Mouse (Mus musculus): ENCODE data around the gene Crkl. TPM values are rescaled to one million over a fixed set of nuclear protein-coding genes. Genes with fewer than 3 reads are reported as not detected.
A peak's percentile ranks its signal among the peaks of the same experiment; 100 is the strongest.

The Crkl gene
- polyA plus RNA-seq, 1 experiment from 2014 or later: 20.1 TPM

DNA sequence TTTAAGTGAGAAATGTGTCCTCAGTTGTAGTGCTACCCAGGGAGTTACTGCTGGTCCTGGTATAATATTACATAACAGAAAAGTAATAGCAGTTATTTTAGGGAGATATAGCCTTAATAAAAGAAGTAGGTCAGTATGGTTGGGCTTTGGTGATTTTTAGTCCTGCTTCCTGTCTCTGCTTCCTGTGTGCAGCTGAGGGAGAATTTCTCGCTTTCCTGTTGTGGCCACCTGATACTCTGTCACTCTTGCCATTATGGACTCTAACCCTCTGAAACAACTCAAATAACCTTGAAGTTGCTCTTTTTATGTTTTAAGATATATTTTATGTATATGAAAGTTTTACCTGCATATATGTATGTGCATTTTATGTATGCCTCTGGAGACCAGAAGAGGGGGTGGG is 9.8 kb downstream of the Crkl start:
- Histone ChIP-seq H3K4me3 (ENCODE audit: low read depth, low read length) (no peak overlapping the region), H3K4me1 (ENCODE audit: insufficient read depth) (peaks cover 33% of the 10 kb centered on the region), H3K27me3 (ENCODE audit: insufficient read depth, low read length) (no peaks in the 10 kb centered on the region), H3K9ac (replicated peaks) (no peak overlapping the region), H3K4me2 (ENCODE audit: low read depth, low read length) (0 out of 2 replicates have a peak overlapping the region, but pooled peaks have one; percentile 26), H3K36me3 (replicated peaks; ENCODE audit: insufficient read depth, low read length) (peaks cover 3% of the 10 kb centered on the region; the same call in 1 of the 2 replicates), H3K27ac (ENCODE audit: low read depth) (peak overlapping the region; percentile 29), H3K9me3 (ENCODE audit: low read length) (no peaks in the 10 kb centered on the region)
- ATAC-seq: no peak
- no peak for DNase-seq
- TF ChIP-seq CTCF (IDR thresholded peaks at IDR 0.05; ENCODE audit: low read depth) (no peak), EP300 (IDR thresholded peaks at IDR 0.05; ENCODE audit: low read depth) (no peak)
- 47% methylated on average over 1 of the region's 1 CpGs for WGBS (ENCODE audit: insufficient replicate concordance)

DNA sequence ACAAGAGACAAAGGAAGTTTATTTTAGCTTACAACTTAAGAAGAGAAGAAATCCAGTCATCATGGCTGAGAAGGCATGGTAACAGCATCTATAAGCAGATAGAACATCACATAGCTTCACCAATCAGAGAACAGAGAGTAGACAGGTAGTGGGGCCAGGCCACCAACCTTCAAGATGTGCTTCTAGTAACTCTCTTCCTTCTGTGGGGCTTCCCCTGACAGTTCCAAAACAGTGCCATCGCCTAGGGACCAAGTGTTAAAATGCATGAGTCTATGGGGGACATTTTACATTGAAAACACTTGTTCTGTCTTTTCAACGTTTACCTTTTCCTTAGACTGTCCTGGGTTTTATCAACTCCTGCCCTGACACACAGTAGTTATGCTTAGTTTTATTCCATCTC is 11.4 kb downstream of the Crkl start:
- no peaks in the 10 kb centered on the region; the same call in 1 of the 2 replicates for H3K36me3 ChIP-seq (replicated peaks; ENCODE audit: insufficient read depth, low read length)
- WGBS (ENCODE audit: insufficient replicate concordance): 79% methylated on average over 2 of the region's 2 CpGs
- no peak overlapping the region for H3K4me3 ChIP-seq (ENCODE audit: low read depth, low read length)
- ATAC-seq (no peak), DNase-seq (no peak)
- peak overlapping the region; percentile 39; the same call in 1 of the 2 replicates for H3K27ac ChIP-seq (ENCODE audit: low read depth)
- TF ChIP-seq EP300 (IDR thresholded peaks at IDR 0.05; ENCODE audit: low read depth) (no peak), CTCF (IDR thresholded peaks at IDR 0.05; ENCODE audit: low read depth) (no peak)
- H3K4me1 ChIP-seq (ENCODE audit: insufficient read depth): peaks cover 34% of the 10 kb centered on the region
- H3K4me2 ChIP-seq (ENCODE audit: low read depth, low read length): no peak overlapping the region
- H3K27me3 ChIP-seq (ENCODE audit: insufficient read depth, low read length): no peaks in the 10 kb centered on the region
- no peak overlapping the region for H3K9ac ChIP-seq (replicated peaks)
- no peaks in the 10 kb centered on the region for H3K9me3 ChIP-seq (ENCODE audit: low read length)

DNA sequence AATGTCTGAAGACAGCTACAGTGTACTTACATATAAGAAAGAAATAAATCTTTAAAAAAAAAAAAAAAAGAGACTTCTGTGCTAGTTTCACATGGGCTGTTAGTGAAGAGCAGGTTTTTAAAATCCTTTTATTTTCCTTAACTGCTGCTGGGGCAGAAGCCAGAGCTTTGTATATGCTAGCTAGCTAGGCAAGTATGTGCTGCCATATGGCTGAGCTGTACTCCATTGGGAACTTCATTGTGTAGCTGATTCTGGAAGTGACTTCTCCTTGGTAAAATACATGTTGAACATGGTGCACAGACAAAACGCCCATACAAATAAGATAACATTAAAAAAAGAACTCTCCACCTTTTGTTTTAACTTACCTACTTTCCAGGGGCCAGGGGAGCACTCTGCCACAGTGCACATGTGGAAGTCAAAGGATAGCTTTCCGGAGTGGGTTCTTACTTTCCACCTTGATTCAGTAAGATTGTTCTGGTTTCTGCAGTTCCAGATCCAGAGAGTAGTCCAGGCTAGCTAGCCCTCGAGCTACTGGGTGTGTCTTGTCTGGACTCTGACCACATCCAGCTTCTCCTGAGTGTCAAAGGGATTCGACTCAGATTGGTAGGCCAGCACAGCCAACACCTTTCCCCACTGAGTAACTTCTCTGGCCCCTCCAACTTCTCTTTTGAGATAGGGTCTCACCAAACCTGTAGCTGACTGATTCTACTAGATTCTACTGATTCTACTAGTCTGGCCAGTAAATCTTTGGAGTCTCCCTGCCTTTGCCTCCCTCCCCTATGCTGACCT is 15.3 kb downstream of the Crkl start:
- H3K4me2 ChIP-seq (ENCODE audit: low read depth, low read length): no peak overlapping the region
- peaks cover 19% of the 10 kb centered on the region for H3K36me3 ChIP-seq (replicated peaks; ENCODE audit: insufficient read depth, low read length)
- H3K27me3 ChIP-seq (ENCODE audit: insufficient read depth, low read length): no peaks in the 10 kb centered on the region
- 68% methylated on average over 4 of the region's 4 CpGs for WGBS (ENCODE audit: insufficient replicate concordance)
- TF ChIP-seq CTCF (IDR thresholded peaks at IDR 0.05; ENCODE audit: low read depth) (no peak), EP300 (IDR thresholded peaks at IDR 0.05; ENCODE audit: low read depth) (no peak)
- H3K4me1 ChIP-seq (ENCODE audit: insufficient read depth): peaks cover 18% of the 10 kb centered on the region
- ATAC-seq: no peak
- no peak overlapping the region for H3K9ac ChIP-seq (replicated peaks)
- no peak overlapping the region for H3K4me3 ChIP-seq (ENCODE audit: low read depth, low read length)
- DNase-seq: no peak
- H3K27ac ChIP-seq (ENCODE audit: low read depth): no peak overlapping the region
- H3K9me3 ChIP-seq (ENCODE audit: low read length): no peaks in the 10 kb centered on the region

DNA sequence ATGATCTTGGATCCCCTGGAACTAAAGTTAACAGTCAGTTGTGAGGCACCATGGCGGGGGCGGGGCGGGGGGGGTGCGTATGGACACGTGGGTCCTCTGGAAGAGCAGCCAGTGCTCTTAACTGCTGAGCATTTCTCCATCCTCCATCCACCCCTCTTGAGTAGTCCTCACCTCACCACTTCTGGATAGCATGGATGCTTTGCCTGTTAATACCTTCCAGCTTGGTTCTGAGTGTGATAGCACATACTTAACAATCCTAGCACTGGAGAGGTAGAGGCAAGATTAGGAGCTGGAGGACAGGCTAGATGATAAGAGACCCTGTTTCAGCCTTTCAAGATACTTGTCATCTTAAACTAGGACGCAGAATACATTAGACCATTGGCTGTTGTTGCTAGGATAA is 20.7 kb downstream of the Crkl start:
- H3K36me3 ChIP-seq (replicated peaks; ENCODE audit: insufficient read depth, low read length): peaks cover 37% of the 10 kb centered on the region
- no peak overlapping the region for H3K4me2 ChIP-seq (ENCODE audit: low read depth, low read length)
- no peak for ATAC-seq

DNA sequence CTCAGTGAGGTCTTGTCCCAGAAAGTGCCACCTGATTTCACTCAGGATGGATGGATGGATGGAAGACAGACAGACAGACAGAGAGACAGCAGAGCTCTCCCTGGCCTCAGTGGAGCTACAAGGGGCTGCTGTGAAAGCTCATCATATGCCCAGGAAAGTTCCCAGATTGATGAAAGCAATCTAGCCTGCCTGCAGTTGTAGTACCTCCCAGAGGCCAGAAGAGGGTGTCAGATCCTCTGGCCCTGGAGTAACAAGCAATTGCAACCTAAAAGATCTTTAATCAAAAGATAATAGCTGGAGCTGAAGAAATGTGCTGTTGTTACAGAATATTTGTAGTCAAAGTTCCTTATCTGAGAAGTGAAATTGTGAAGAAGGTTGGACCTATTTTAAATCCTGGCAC is 22.3 kb downstream of the Crkl start:
- Histone ChIP-seq H3K36me3 (replicated peaks; ENCODE audit: insufficient read depth, low read length) (peaks cover 36% of the 10 kb centered on the region), H3K4me1 (ENCODE audit: insufficient read depth) (0 out of 2 replicates have a peak, but pooled peaks cover 4% of the 10 kb centered on the region), H3K27ac (ENCODE audit: low read depth) (no peak overlapping the region), H3K9ac (replicated peaks) (no peak overlapping the region), H3K4me2 (ENCODE audit: low read depth, low read length) (no peak overlapping the region), H3K4me3 (ENCODE audit: low read depth, low read length) (no peak overlapping the region), H3K9me3 (ENCODE audit: low read length) (no peaks in the 10 kb centered on the region), H3K27me3 (ENCODE audit: insufficient read depth, low read length) (no peaks in the 10 kb centered on the region)
- TF ChIP-seq CTCF (IDR thresholded peaks at IDR 0.05; ENCODE audit: low read depth) (peak; percentile 79), EP300 (IDR thresholded peaks at IDR 0.05; ENCODE audit: low read depth) (no peak)
- ATAC-seq (no peak), DNase-seq (no peak)

More for the DNA sequence above, 20.7 kb downstream of the Crkl start:
- H3K4me1 ChIP-seq (ENCODE audit: insufficient read depth): peaks cover 1% of the 10 kb centered on the region; the same call in 1 of the 2 replicates
- H3K9me3 ChIP-seq (ENCODE audit: low read length): no peaks in the 10 kb centered on the region
- H3K27me3 ChIP-seq (ENCODE audit: insufficient read depth, low read length): no peaks in the 10 kb centered on the region
- WGBS (ENCODE audit: insufficient replicate concordance): 79% methylated on average over 6 of the region's 6 CpGs
- no peak for TF ChIP-seq EP300 (IDR thresholded peaks at IDR 0.05; ENCODE audit: low read depth)
- TF ChIP-seq CTCF (IDR thresholded peaks at IDR 0.05; ENCODE audit: low read depth): no peak
- no peak overlapping the region for H3K4me3 ChIP-seq (ENCODE audit: low read depth, low read length)
- no peak overlapping the region for H3K27ac ChIP-seq (ENCODE audit: low read depth)
- DNase-seq: no peak
- no peak overlapping the region for H3K9ac ChIP-seq (replicated peaks)

DNA sequence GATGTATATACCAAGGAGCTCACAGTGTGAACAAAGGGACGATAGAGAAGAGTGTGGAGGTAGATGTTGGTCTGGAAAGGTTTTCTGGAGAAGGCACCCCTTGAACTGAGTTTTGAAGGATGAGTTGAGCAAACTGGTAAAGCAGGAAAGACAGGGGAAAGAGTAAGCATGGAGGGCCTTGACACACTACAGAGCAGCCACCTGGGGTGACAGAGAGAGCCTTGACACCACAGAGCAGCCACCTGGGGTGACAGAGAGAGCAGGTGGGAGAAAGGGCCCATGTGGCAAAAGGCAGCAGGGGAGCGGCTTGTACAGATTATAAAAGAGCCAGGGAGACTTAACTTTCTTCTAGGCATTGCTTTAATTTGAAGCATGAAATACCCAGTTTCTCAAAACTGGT is 23.0 kb downstream of the Crkl start:
- Histone ChIP-seq H3K4me1 (ENCODE audit: insufficient read depth) (0 out of 2 replicates have a peak, but pooled peaks cover 4% of the 10 kb centered on the region), H3K9ac (replicated peaks) (no peak overlapping the region), H3K4me2 (ENCODE audit: low read depth, low read length) (no peak overlapping the region), H3K9me3 (ENCODE audit: low read length) (no peaks in the 10 kb centered on the region), H3K4me3 (ENCODE audit: low read depth, low read length) (no peak overlapping the region), H3K36me3 (replicated peaks; ENCODE audit: insufficient read depth, low read length) (peaks cover 31% of the 10 kb centered on the region), H3K27me3 (ENCODE audit: insufficient read depth, low read length) (no peaks in the 10 kb centered on the region), H3K27ac (ENCODE audit: low read depth) (no peak overlapping the region)
- no peak for TF ChIP-seq CTCF (IDR thresholded peaks at IDR 0.05; ENCODE audit: low read depth)
- no peak for TF ChIP-seq EP300 (IDR thresholded peaks at IDR 0.05; ENCODE audit: low read depth)
- ATAC-seq (no peak), DNase-seq (no peak)
- WGBS (ENCODE audit: insufficient replicate concordance): 74% methylated on average over 2 of the region's 2 CpGs

Data from liver, postnatal 0 days (tissue).